Mouse (Mus musculus) CH12.LX (cell line): ENCODE results near the gene Zmynd10. TPM values are rescaled to one million over a fixed set of nuclear protein-coding genes. Genes with fewer than 3 reads are reported as not detected.

ENCODE experiments used
- DNase-seq: peaks from one replicate; pipeline ENCODE4 v3.0.0-alpha.2; 2013; ENCODE audit errors: extremely low read depth
- H3K27ac ChIP-seq: 2 replicates; pipeline ENCODE4 v1.5.1; 2012; ENCODE audit warnings: low read depth, mild to moderate bottlenecking, control low read depth, moderate library complexity; ENCODE audit not compliant: insufficient read depth
- H3K27me3 ChIP-seq: replicated peaks from 2 replicates; pipeline ENCODE3; 2012; ENCODE audit warnings: inconsistent platforms
- H3K36me3 ChIP-seq, 2 experiments: replicated peaks in 1 of 2; 2 replicates each; pipeline versions ENCODE3 to v1.6.1; 2012; ENCODE audit warnings: inconsistent platforms in 1 of 2, low read length in 1 of 2, mild to moderate bottlenecking in 1 of 2, mixed read lengths in 1 of 2, moderate library complexity in 1 of 2; ENCODE audit not compliant: control insufficient read depth in 1 of 2, insufficient read depth in 1 of 2
- H3K4me1 ChIP-seq, 2 experiments: 2 replicates each; pipeline ENCODE4 v1.6.1; 2012; ENCODE audit warnings: inconsistent platforms in 1 of 2, moderate library complexity in 1 of 2; ENCODE audit not compliant: insufficient read depth in 2 of 2, control insufficient read depth in 1 of 2
- H3K4me2 ChIP-seq: 2 replicates; pipeline ENCODE4 v1.6.1; 2012; ENCODE audit warnings: low read depth, mild to moderate bottlenecking, control low read depth; ENCODE audit not compliant: poor library complexity, insufficient read depth, severe bottlenecking
- H3K4me3 ChIP-seq, 3 experiments: fragments of 150-350 bp in 1 of 3; sonication (generic) in 1 of 3; replicated peaks in 1 of 3; 2 replicates each; pipeline versions ENCODE3 to v1.5.1; 2011 to 2012; ENCODE audit warnings: low read depth in 2 of 3, low read length in 2 of 3, mild to moderate bottlenecking in 2 of 3, moderate library complexity in 2 of 3, control low read depth in 1 of 3, improper control_type of control experiment in 1 of 3, inconsistent platforms in 1 of 3, mixed read lengths in 1 of 3; ENCODE audit not compliant: poor library complexity in 1 of 3
- H3K79me2 ChIP-seq: replicated peaks from 2 replicates; pipeline ENCODE4 v1.6.1; 2012; ENCODE audit warnings: mild to moderate bottlenecking, moderate library complexity; ENCODE audit not compliant: control insufficient read depth, poor library complexity, insufficient read depth, severe bottlenecking; ENCODE audit errors: extremely low read depth
- H3K9ac ChIP-seq: 2 replicates; pipeline ENCODE4 v1.6.1; 2012; ENCODE audit warnings: low read depth, mild to moderate bottlenecking, control low read depth, moderate library complexity; ENCODE audit not compliant: insufficient read depth
- H3K9me3 ChIP-seq: replicated peaks from 2 replicates; pipeline ENCODE3; 2012; ENCODE audit warnings: low read length, inconsistent platforms, mixed read lengths
- BHLHE40 ChIP-seq: IDR thresholded peaks from 2 replicates; pipeline ENCODE4 v1.6.1; 2011; ENCODE audit warnings: mild to moderate bottlenecking, low read depth, low read length, improper control_type of control experiment
- CHD1 ChIP-seq: IDR thresholded peaks from 2 replicates; pipeline ENCODE4 v1.6.1; 2012; ENCODE audit warnings: low read depth, low read length, improper control_type of control experiment, inconsistent platforms
- CHD2 ChIP-seq: IDR thresholded peaks from 2 replicates; pipeline ENCODE4 v1.6.1; 2011; ENCODE audit warnings: low read length, improper control_type of control experiment
- CTCF ChIP-seq, 2 experiments: IDR thresholded peaks in 1 of 2; conservative IDR thresholded peaks in 1 of 2; 2 replicates each; pipeline ENCODE4 v1.5.1; 2011 to 2012; ENCODE audit warnings: low read depth in 2 of 2, low read length in 2 of 2, improper control_type of control experiment in 1 of 2, inconsistent platforms in 1 of 2, mild to moderate bottlenecking in 1 of 2, moderate library complexity in 1 of 2
- ETS1 ChIP-seq: conservative IDR thresholded peaks from 2 replicates; pipeline ENCODE4 v1.6.1; 2012; ENCODE audit warnings: low read depth, mild to moderate bottlenecking, inconsistent platforms, low read length, improper control_type of control experiment, moderate library complexity
- HCFC1 ChIP-seq: IDR thresholded peaks from 2 replicates; pipeline ENCODE4 v1.6.1; 2012; ENCODE audit warnings: low read depth, mild to moderate bottlenecking, inconsistent platforms, low read length, improper control_type of control experiment
- JUND ChIP-seq: conservative IDR thresholded peaks from 2 replicates; pipeline ENCODE4 v1.6.1; 2011; ENCODE audit warnings: low read depth, low read length, improper control_type of control experiment
- MAFK ChIP-seq: IDR thresholded peaks from 2 replicates; pipeline ENCODE4 v1.6.1; 2011; ENCODE audit warnings: low read length, improper control_type of control experiment; ENCODE audit not compliant: insufficient replicate concordance
- MAX ChIP-seq: IDR thresholded peaks from 2 replicates; pipeline ENCODE4 v1.6.1; 2011; ENCODE audit warnings: low read length, improper control_type of control experiment
- MAZ ChIP-seq: IDR thresholded peaks from 2 replicates; pipeline ENCODE4 v1.6.1; 2012; ENCODE audit warnings: low read depth, mild to moderate bottlenecking, inconsistent platforms, low read length, improper control_type of control experiment, moderate library complexity
- MEF2A ChIP-seq: IDR thresholded peaks from 2 replicates; pipeline ENCODE4 v1.6.1; 2014; ENCODE audit warnings: low read depth, mild to moderate bottlenecking, inconsistent platforms, low read length, improper control_type of control experiment, borderline replicate concordance
- MXI1 ChIP-seq: IDR thresholded peaks from 2 replicates; pipeline ENCODE4 v1.6.1; 2011; ENCODE audit warnings: mild to moderate bottlenecking, low read depth, low read length, improper control_type of control experiment
- NELFE ChIP-seq: IDR thresholded peaks from 2 replicates; pipeline ENCODE4 v1.6.1; 2011; ENCODE audit warnings: low read depth, low read length, improper control_type of control experiment
- POLR2A ChIP-seq: IDR thresholded peaks from 2 replicates; pipeline ENCODE4 v1.6.1; 2011; ENCODE audit warnings: low read depth, mild to moderate bottlenecking, improper control_type of control experiment, low read length
- SIN3A ChIP-seq: IDR thresholded peaks from 2 replicates; pipeline ENCODE4 v1.6.1; 2012; ENCODE audit warnings: low read length, improper control_type of control experiment, inconsistent platforms
- TBP ChIP-seq: conservative IDR thresholded peaks from 2 replicates; pipeline ENCODE4 v1.6.1; 2011; ENCODE audit warnings: low read depth, low read length, improper control_type of control experiment
- TCF12 ChIP-seq: IDR thresholded peaks from 2 replicates; pipeline ENCODE4 v1.6.1; 2014; ENCODE audit warnings: low read depth, mild to moderate bottlenecking, inconsistent platforms, low read length, improper control_type of control experiment
- USF1 ChIP-seq: IDR thresholded peaks from 2 replicates; pipeline ENCODE4 v1.6.1; 2014; ENCODE audit warnings: low read depth, mild to moderate bottlenecking, inconsistent platforms, low read length, improper control_type of control experiment
- dilution Hi-C: fragments of 300-500 bp; cut with MboI; formaldehyde crosslinking; loops from 2 replicates; pipeline ENCODE4 v1.14.3; 2020; ENCODE audit warnings: low sequenced_read_pairs; ENCODE audit not compliant: extremely low pct_unique_long_range_greater_than_20kb, extremely low pct_ligation_motif_present
- in situ Hi-C: fragments of 300-500 bp; cut with MboI; formaldehyde crosslinking; loops from 3 replicates; pipeline ENCODE4 v1.14.3; 2019; ENCODE audit warnings: low sequenced_read_pairs, low pct_ligation_motif_present, low pct_unique_long_range_greater_than_20kb, mixed read lengths
- polyA plus RNA-seq: library from polyadenylated mRNA; unstranded; fragments of >175 nt; gene quantifications from 2 replicates; pipeline ENCODE4 v1.2.1, GENCODE M21; 2012; ENCODE audit warnings: low read depth; ENCODE audit not compliant: insufficient read length
- total RNA-seq, 2 experiments: library from RNA; depleted of rRNA; stranded (reverse); fragments of 300-350 nt in 1 of 2; fragments of >200 nt in 1 of 2; gene quantifications; 2 replicates each; pipeline ENCODE4 v1.2.3; 2012 to 2014

The Zmynd10 gene
- total and polyA plus RNA-seq, 3 experiments, result 0.34 to 0.63 TPM; not detected in 1

- TF ChIP-seq CTCF (conservative IDR thresholded peaks at IDR 0.05 in 1 of 2, IDR thresholded peaks at IDR 0.05 in 1 of 2; ENCODE audit: low read depth in 2 of 2, low read length in 2 of 2) (no peak), TBP (peak; percentile 42; the same call in 1 of the 2 replicates), NELFE (peak; percentile 50; the same call in 1 of the 2 replicates), TCF12 (peak; percentile 41; the same call in 1 of the 2 replicates), SIN3A (peak; percentile 99), ETS1 (no peak), HCFC1 (peak; percentile 74), POLR2A (peak; percentile 73), MAX (0 out of 2 replicates have a peak, but pooled peaks have one; percentile 5), CHD2 (no peak), CHD1 (peak; percentile 99), MEF2A (no peak)
- TF ChIP-seq, all 38 proteins: peak for 8
- peaks cover 23 to 54% of the 10 kb centered on the region in 2 experiments for H3K4me1 ChIP-seq
Measured at GRCm38 (mm10) chr9:107568331-107569261, 21.5 kb downstream of the Zmynd10 start.

GRCm38 (mm10) chr9:107569270-107569669, 22.2 kb downstream of the Zmynd10 start:
- Histone ChIP-seq H3K27ac (no peak overlapping the region), H3K36me3 (peaks cover 37 to 62% of the 10 kb centered on the region in 2 experiments)

More at GRCm38 (mm10) chr9:107568331-107569261, 21.5 kb downstream of the Zmynd10 start:
- in situ Hi-C loops, result no loop called here
- DNase-seq, result peak; percentile 84
- Histone ChIP-seq H3K79me2 (peaks cover 5% of the 10 kb centered on the region), H3K9me3 (no peaks in the 10 kb centered on the region), H3K36me3 (peaks cover 39 to 61% of the 10 kb centered on the region in 2 experiments), H3K27ac (no peak overlapping the region), H3K4me3 (peak overlapping the region; percentile 80 to 83 (median 80)), H3K27me3 (no peaks in the 10 kb centered on the region), H3K4me2 (peak overlapping the region; percentile 86), H3K9ac (peak overlapping the region; percentile 79)
- dilution Hi-C loops, result no loop called here

More at GRCm38 (mm10) chr9:107569270-107569669, 22.2 kb downstream of the Zmynd10 start:
- Histone ChIP-seq H3K9ac (peak overlapping the region; percentile 79), H3K27me3 (no peaks in the 10 kb centered on the region), H3K4me1 (peaks cover 19 to 47% of the 10 kb centered on the region in 2 experiments), H3K9me3 (no peaks in the 10 kb centered on the region), H3K4me2 (peak overlapping the region; percentile 86), H3K4me3 (peak overlapping the region; percentile 80 to 83 (median 80)), H3K79me2 (no peaks in the 10 kb centered on the region; the same call in 1 of the 2 replicates)
- no peak for DNase-seq
- in situ Hi-C loops, result no loop called here
- TF ChIP-seq NELFE (no peak), TCF12 (0 out of 2 replicates have a peak, but pooled peaks have one; percentile 4), MAX (peak; percentile 83), JUND (no peak), MXI1 (peak; percentile 96), MAZ (peak; percentile 68), CTCF (conservative IDR thresholded peaks at IDR 0.05 in 1 of 2, IDR thresholded peaks at IDR 0.05 in 1 of 2; ENCODE audit: low read depth in 2 of 2, low read length in 2 of 2) (no peak), USF1 (peak; percentile 20; the same call in 1 of the 2 replicates), CHD2 (peak; percentile 77; the same call in 1 of the 2 replicates), MAFK (no peak), BHLHE40 (peak; percentile 83)
- dilution Hi-C loops, result no loop called here
